Mouse (Mus musculus) CD8-positive naive resting alpha-beta T cell, adult 2 months (primary cell): ENCODE results near the gene Aagab.

Experiments
- DNase-seq, 2 experiments: peaks; one replicate each; pipeline ENCODE4 v3.0.0; 2022; ENCODE audit warnings: low read depth in 2 of 2, low spot score in 2 of 2

The Aagab gene

DNA sequence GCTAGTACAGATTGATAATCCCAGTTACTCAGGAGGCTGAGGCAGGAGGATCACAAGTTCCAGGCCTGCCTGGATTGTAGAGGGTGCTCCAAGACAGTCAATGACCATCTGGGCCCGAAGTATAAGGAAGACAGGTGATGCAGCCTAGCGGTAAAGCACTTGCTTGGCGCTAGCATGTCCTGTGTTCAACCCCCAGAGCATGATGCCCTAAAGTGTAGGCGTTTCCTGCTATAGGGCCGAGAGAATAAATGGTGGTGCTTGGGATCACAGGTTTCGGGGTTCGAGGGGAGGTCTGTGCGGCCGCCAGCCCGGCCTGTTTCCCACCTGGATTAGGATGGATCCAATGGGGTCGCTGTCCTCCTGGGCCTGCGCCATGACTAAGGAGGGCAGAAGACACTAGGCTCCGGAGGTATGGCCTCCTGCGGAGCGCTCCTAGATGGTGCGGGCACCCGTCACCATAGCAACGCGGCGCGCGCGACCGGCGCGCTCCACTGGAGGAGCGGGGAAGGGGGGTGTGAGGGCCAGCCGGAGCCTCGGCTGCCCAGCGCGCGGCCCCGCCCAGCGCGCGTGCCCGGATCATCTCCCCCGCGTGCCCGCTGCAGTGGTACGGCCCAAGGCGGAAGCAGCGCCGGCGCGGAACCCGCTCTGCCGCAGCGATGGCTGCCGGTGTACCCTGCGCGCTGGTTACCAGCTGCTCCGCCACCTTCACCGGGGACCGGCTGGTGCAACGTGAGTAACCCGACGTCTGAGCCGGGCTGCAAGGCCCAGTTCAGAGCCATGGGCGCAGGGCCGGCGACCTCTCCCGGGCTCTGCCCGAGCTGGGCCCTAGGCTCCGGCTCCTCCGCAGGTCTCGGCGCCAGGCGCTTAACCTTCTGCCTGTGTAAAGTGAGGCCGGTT lies at the start of gene Aagab, which contains the start of gene Iqch:
Gene Aagab, plus strand, starts transcription at position 618 of the 897 bp plus-strand sequence.
Gene Iqch, minus strand, starts transcription at position 451 of the 897 bp plus-strand sequence.
- peak; percentile 98 to 99 for DNase-seq

DNA sequence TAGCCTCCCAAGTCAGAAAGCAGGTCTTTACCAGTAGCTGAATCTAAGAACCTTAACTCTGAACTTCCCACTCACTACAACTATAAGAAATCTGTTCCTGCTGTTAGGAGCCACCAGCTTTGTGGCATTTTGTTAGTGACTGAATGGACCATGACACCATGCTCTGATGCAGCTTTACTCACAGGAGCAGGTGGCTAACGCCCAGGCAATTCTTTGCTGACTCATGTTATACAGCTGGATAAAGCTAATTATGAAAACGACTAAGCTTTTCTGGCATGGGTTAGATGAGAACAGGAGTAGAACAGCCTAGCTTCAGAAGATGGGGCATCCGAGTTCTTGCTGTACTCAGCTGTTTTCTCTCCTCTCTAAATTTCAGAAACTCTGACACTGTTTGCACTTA lies 48.8 kb upstream of the Aagab start:
- DNase-seq: no peak

DNA sequence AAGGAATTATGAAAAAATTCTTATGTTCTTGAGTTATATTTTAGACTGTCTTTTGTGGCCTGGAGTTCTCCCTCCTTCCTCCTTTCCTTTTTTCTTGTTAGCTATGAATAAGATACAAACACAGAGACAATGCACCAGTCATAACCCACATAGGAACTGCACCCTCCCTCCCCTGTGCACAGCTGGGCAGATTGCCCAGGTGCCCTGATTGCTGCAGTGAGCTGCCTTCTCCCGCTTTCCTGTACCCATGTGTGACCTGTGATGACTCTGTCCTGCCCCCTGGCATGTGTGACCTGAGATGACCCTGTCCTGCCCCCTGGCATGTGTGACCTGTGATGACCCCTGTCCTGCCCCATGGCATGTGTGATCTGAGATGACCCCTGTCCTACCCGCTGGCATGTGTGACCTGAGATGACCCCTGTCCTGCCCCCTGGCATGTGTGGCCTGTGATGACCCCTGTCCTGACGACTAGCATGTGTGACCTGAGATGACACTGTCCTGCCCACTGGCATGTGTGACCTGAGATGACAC lies 46.9 kb upstream of the Aagab start:
- no peak for DNase-seq

DNA sequence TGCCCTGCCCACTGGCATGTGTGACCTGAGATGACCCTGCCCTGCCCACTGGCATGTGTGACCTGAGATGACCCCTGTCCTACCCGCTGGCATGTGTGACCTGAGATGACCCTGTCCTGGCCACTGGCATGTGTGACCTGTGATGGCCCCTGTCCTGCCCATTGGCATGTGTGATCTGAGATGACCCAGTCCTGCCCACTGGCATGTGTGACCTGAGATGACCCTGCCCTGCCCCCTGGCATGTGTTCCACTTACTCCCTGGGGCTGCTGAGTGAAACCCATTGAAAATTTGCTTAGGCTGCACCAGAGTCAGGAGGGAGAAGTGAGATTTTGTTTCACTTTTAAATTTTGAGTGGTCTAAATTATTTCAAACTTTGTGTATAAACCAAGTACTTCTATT lies 46.1 kb upstream of the Aagab start:
- no peak for DNase-seq

DNA sequence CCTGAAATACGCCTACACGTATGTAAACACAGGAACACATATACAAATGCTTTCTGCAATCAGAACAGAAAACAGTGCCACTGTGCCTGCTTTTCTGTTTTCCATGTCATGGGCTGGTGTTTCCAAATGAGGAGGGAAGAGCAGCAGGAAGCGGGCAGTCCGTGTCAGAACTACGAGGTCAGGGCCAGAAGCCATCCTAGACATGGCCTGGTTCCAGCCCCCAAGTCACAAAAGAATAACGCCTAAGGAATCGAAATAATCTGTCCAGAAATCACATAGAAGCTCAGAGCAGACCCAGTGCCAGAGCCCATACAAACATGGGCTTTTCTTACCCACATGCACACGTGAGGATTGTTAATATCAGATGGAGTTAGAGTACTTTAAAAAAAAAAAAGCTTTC lies 45.5 kb upstream of the Aagab start:
- DNase-seq: no peak

DNA sequence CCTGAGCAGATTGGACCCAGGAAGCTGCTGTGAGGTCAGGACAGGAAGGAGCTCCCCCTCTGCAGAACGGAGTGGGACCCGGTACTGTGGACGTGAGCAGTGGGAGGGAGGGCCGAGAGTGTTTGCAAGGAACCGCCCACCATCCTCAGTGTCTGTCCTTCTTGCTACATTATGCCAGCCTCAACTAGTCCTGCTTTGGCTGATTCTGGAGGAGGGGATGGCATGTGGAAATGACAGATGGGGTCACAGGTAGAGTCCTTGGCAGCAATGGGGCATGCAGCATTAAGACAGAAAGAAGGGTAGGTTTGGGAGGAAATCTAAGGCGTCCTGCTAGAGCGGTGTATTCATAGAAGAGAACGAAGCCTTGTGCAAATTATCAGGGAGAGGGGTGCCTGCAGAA lies 40.5 kb upstream of the Aagab start:
- DNase-seq: no peak

DNA sequence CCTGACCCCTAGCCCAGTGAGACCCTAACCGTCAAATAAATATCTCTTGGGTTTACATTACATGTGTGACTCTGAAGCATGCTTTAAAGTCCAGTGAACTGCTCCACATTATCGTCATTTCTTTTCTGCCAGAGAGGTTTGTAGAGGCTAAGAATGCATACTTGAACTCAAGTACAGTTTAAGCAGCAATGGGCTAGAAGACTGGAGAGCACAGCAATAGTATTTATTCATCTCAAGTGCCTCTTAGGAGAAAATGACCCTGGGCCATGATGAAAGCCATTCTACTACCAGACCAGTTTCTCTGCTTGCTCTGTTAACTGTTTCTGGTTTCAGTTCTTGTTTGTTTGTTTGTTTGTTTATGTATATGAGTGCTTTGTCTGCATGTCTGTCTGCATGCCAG lies 39.0 kb upstream of the Aagab start:
- no peak for DNase-seq

DNA sequence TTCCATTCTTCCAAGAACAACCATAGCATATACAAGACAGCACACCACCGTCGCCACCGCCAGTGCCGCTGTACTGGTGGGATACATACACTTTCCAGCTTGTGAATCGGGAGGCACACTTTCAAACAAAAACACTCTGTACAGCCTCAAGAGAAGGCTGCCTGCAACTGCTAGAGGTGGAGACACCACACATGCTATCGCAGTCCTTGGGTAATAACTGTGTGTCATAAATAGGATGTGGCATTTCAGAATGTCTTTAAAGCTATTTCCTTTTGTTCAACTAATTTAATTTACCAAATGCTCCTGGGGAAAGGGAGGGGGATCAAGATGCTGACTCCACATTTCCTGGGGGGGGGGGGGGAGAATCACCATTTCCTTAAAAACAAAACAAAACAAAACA lies 34.1 kb upstream of the Aagab start:
- DNase-seq: no peak

DNA sequence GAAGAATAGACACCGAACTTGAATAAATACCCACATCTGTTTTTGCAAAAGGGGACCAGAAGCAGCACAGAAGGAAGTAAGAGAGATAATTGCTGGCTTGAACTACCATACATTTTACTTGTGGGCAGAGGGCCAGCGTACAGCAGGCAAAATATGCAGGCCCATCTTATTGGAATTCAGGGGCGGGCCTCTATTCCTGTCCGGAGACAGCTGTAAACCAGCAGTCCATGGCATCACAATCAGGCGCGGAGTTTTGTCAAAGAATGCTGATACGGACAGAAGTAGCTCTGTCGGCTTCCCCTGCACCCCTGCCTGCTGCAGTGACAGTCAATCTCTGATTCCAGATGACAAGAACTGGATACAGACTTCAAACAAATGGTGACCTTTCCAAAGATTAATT lies 33.7 kb upstream of the Aagab start:
- no peak for DNase-seq

DNA sequence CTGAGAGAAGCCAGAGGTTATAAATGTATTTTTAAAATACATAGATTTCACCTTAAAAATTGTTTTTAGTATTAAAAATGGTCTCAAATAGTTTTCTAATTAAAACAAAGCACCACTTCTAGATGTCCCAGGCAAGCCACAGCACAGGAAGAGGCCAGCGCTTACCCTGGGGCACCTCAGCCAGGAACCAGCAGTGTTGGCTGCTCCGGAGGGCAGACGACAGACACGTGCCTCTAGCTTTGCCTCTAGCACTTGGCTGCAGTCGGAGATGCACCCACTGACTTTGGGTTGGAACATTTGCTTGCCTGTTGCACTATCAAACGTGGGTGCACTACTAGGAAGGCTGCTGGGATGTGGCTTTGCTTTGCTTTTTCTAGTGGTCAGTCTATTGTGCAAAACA lies 30.6 kb upstream of the Aagab start:
- DNase-seq: no peak

DNA sequence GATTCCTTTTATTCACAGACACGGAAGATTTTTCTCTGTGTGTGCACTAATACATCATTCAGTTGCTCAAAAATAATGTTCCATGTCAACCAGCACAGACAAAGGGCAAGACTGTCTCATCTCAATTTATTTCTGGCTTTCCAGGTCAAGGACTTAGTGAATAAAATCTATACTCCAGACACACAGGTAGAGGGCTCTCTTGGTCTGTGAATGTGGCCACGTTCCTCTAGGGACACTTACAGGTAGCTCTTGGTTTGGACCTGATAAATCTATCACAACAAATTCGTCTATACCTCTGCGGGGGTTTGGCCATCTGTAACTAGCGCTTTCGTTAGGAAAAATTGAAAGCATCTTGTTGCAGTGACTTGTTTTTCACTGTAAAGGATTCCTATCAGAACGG lies 29.6 kb upstream of the Aagab start:
- DNase-seq: no peak

DNA sequence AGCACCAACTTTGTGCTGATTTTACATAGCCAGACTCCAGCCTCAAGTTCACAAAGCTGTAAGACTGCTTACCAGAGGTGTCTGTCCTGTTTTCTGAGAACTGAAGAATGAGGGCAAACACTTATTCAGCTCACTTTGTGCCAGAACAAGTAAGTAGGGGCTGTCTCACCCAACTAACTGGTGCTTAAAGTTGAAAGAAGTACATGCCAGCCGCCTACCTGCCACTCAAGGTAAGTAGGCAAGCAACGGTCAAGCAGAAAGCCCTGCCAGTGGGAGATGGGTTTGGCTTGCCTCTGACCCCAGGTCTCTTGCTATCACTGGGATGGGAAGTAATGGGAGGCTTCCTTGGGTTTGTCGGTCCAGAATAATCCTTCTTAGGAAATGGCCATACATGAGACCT lies 25.0 kb upstream of the Aagab start:
- no peak for DNase-seq

DNA sequence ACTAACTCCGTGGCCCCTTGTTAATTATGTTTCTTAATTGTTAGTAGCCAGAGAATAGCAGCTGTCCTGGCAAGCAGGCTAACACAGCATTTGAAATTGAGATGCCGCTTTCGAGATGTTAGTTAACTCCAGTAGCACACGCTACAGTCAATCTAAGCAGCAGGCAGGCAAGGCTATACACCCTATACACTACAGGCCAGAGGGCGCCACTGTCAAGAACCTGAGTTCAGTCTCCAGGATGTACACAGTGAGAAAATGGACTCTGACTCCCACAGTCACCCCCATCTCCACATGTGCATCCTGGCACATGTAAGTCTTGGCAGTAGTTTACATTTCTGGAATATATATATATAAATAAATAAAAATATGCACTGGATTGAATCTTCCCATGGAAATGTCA lies 22.8 kb upstream of the Aagab start:
- no peak for DNase-seq

DNA sequence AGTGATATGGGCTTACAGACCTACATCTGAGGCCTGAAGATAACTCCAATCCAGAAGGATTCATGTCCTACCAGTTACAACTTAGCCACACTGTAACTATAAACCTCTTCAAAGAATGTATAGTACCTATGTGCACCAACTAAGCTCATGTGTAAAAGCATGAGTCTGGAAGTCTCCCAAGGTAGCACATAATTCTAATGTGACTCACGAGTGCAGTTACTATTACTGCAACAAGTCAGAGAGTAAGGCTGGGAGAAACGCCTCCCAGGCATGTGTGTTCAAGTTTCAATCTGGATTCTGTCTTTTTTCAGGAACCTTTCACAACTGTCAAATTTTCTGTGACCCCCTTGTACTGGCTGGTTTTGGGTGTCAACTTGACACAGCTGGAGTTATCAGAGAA lies 22.4 kb upstream of the Aagab start:
- no peak for DNase-seq

DNA sequence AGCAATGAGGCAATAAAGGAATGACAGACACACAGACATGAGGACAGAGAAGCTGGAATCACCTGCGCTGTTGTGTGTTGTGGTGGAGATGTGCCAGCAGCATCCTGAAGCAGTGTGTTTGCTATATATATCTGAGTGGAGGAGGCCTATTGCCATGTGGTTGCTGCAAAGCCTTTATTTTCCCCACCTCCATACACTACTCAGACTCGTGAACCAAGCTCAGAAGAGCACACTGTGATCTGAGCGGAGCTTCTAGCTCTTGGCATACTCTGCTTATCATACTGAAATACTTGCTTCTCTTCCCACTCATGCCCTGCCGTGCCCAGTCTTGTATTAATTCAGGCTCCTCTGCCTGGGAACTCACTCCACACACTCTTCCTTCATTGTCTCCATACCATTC lies 20.7 kb upstream of the Aagab start:
- no peak for DNase-seq

DNA sequence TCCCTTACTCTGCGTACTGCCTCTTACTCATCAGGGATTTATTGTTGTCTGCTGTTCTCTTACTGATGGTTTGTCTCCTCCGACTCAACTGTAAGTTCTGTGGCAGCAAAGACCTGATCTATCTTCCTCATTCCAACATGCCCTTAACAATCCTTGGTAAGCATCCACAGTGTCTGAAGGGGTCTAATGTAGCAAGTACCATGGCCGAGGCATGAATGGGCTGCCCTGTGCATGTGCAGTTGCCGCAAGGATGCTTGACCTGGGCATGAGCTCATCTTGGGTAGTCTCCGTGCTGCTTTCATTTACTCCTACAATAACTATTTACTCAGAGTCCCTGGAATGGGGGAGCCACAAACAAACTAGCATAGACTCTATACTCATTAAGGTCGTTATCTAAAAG lies 17.2 kb upstream of the Aagab start:
- DNase-seq: no peak

DNA sequence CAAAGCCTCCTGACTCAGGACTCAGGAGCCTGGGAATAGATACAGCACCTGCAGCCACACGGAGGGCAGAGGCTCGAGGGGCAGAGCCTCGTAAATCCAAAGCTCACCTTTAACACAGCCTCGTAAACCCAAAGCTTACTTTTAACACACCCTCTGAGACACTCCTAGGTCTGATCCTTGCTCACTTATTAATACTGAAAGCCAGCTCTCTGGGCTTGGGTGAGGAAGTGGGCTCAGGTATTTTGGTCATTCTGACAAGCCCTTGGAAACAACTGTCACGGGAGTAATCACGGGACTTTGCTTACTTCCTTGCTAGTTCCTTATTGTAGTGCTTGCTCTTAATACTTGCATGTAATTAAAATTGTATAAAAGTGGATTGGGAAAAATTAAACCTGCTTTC lies 13.3 kb upstream of the Aagab start:
- DNase-seq: no peak

DNA sequence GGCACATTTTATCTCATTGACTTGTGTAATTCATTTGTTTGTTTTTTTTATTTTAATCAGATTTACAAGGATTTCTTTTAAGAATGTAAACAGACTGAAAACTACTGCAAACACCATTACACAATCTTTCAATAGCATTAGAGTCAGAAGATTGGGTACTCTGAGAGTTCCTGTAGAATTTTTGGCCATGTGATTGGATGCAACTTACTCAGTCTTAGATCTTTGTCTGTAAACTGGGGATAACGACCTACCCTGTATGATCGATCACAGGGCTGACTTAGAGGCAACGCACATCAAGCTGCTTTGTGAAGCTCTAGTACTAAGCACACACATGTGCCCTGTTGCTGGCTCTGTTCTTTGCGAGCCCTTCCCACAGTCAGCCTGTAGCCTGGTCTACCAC lies 11.9 kb upstream of the Aagab start:
- no peak for DNase-seq

DNA sequence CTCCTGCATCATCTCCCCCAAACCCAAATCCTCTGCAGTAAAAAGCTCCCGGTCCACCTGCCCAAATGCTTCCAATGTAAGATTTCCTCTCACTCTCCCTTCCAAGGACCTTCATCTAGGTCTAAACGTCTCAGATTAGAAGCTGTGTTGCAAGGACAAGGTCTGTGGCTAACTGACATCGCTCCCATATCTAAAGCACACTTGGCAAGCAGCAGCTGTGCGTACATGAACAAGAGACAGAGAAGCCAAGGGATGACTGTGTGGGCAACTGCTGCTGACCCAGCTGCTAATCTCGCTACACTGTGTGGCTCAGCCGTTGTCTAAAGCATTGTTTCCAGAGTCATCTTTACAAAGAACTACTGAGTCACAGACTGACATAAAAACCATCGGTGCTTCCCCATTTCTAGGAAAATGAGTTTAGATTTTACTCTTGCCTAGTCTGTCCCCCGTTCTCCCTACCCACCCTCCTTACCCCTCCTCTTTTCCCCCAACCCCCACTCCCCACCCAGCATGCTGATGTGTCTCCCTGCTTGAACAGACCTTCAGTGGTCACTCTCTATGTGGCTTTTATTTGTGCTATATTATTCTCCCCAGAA lies 10.7 kb upstream of the Aagab start:
- no peak for DNase-seq

DNA sequence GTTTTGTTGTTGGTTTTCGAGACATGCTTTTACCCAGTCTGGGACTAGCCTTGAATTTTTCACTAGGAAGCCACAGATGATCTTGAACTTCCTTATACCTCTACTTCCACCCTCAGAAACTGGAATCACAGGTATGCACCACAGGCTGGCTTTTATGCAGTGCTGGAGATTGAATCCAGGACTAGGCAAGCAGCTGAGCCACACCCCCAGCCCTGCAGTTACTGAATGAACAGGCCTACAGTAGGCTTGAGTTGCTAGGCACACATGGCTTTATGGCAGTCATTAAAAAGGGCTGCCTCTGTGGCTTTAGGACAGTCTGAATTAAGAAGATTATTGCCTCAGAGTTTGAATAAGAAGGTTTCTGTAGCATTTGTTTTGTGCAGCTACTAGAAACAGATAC lies 7.4 kb upstream of the Aagab start:
- DNase-seq: no peak

DNA sequence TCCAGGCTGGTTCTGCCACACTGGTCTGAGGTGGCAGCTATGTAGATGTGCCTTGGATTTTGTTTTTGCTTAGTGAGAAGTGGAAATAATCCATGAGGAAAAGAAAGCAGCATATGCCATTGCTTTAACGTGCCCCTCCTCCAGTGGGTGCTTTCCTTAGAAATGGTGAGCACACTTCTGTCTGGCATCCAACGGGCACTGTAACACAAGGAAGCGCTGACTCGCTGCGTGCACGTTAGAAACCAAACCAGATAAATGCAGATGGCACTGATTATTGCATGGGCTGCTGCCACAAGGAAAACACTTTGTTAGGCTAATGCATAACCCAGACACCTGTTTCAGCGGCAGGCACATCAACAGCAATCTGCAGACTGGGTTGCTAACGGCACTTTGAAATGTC lies 6.8 kb upstream of the Aagab start:
- DNase-seq: no peak

DNA sequence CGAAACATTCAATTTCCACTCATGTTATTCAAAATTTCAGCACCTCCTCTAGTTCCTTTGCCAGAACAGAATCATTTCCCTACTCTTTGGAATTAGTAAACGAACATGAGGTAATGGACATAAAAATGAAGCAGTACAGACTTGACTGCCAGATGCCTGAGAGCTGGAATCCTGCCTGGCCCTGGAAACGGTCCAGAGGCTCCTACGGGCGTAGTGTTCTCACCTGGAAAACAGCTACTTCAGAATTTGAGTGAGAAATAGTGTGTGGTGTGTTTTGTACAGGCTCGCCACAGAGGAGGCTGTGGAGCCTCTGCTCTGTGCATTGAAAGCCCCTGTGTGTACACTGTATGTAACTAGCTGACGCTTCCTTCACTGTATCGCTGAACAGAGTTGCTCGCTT lies 5.8 kb upstream of the Aagab start:
- no peak for DNase-seq

DNA sequence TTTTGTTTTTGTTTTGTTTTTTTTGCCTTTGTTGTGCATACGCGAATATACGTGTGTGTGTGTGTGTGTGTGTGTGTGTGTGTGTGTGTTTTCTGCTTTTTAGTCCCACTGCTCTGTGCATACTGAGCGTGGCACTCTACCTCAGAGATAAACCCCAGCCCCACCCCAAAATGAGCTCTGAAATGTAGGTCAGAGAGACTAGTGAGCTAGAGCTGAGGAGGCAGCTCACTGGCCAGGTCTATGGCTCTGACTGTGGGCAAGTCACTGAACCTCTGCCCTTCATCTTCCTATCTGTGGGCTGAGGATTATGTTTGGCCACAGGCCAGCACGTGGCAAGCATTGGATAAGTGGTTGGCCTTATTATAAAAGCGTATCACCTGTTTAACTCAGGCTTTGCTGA lies 1.4 kb downstream of the Aagab start:
- no peak for DNase-seq
